Mouse (Mus musculus) ES-E14 (cell line): ENCODE measurements at regions not wholly inside any gene's neighbourhood (a gene's known extent, or its start where the extent isn't known, plus 50 kb on each side); places are given as distances from the start of the nearest gene placed in this dataset.

Experiments
- HCFC1 ChIP-seq: IDR thresholded peaks from 2 replicates; pipeline ENCODE4 v1.6.1; 2012; ENCODE audit warnings: low read length, inconsistent platforms, borderline replicate concordance; ENCODE audit not compliant: insufficient read depth
- ZC3H11A ChIP-seq: IDR thresholded peaks from 2 replicates; pipeline ENCODE4 v1.6.1; 2012; ENCODE audit warnings: low read depth, mild to moderate bottlenecking, inconsistent platforms, low read length, borderline replicate concordance
- ZNF384 ChIP-seq: IDR thresholded peaks from 2 replicates; pipeline ENCODE4 v1.6.1; 2012; ENCODE audit warnings: low read depth, low read length, inconsistent platforms

DNA sequence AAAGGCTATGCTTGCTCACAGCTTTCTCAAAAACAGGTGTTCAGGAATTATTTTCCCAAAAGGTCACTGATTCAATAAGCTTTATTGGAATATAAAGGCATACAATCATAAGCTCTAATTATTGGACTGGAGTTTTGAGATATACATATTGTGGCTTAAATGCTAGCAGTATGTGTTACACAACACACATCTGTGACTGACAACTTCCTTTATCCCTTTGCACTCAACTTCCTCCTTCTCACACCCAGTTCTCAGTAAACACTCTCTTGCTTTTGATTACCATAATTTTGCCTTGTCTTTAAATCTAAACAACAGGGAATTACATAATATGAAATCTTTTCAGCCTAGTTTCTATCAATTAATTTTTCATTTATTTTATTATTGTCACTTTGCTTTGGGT, 222.5 kb downstream of the Snx13 start:
- TF ChIP-seq ZNF384 (no peak), HCFC1 (no peak), ZC3H11A (no peak)
